Mouse (Mus musculus): ENCODE data around the gene Ptprd. TPM values are rescaled to one million over a fixed set of nuclear protein-coding genes. Genes with fewer than 3 reads are reported as not detected.

Ptprd gene
- polyA plus RNA-seq, 3 experiments from 2014 or later: 0.05 TPM; not detected in 2

GRCm38 (mm10) chr4:77238144-77238543 is 973.6 kb downstream of the Ptprd start:
- no peak for ATAC-seq

- ATAC-seq: no peak
These were observed 978.5 kb downstream of the Ptprd start for GRCm38 (mm10) chr4:77233243-77233642.

- ATAC-seq: no peak
These were observed 1042.9 kb downstream of the Ptprd start for GRCm38 (mm10) chr4:77168866-77169265.

- no peak for ATAC-seq
These were observed 1054.2 kb downstream of the Ptprd start for GRCm38 (mm10) chr4:77157601-77158000.

GRCm38 (mm10) chr4:77155561-77155960 is 1056.2 kb downstream of the Ptprd start:
- no peak for ATAC-seq

- ATAC-seq: no peak
These were observed 1056.7 kb downstream of the Ptprd start for GRCm38 (mm10) chr4:77155037-77155436.

- ATAC-seq: no peak
These were observed 1086.9 kb downstream of the Ptprd start for GRCm38 (mm10) chr4:77124852-77125251.

GRCm38 (mm10) chr4:77110894-77111293 is 1100.9 kb downstream of the Ptprd start:
- ATAC-seq: no peak

GRCm38 (mm10) chr4:77107291-77107690 is 1104.5 kb downstream of the Ptprd start:
- ATAC-seq: no peak

GRCm38 (mm10) chr4:77083165-77083564 is 1128.6 kb downstream of the Ptprd start:
- no peak for ATAC-seq

- ATAC-seq: no peak
These were observed 1134.2 kb downstream of the Ptprd start for GRCm38 (mm10) chr4:77077607-77078006.

GRCm38 (mm10) chr4:77050536-77051207 is 1161.1 kb downstream of the Ptprd start:
- ATAC-seq: no peak

GRCm38 (mm10) chr4:77004483-77004882 is 1207.3 kb downstream of the Ptprd start:
- ATAC-seq: no peak

GRCm38 (mm10) chr4:76996172-76996571 is 1215.6 kb downstream of the Ptprd start:
- ATAC-seq: no peak

- no peak for ATAC-seq
These were observed 1221.8 kb downstream of the Ptprd start for GRCm38 (mm10) chr4:76989961-76990360.

- ATAC-seq: no peak
These were observed 1234.5 kb downstream of the Ptprd start for GRCm38 (mm10) chr4:76977056-76977809.

- ATAC-seq: no peak
These were observed 1263.5 kb downstream of the Ptprd start for GRCm38 (mm10) chr4:76948251-76948650.

- no peak for ATAC-seq
These were observed 1270.1 kb downstream of the Ptprd start for GRCm38 (mm10) chr4:76941382-76942360.

GRCm38 (mm10) chr4:76931559-76931958 is 1280.2 kb downstream of the Ptprd start:
- ATAC-seq: no peak

GRCm38 (mm10) chr4:76913532-76914150 is 1298.1 kb downstream of the Ptprd start:
- ATAC-seq: no peak

- no peak for ATAC-seq
These were observed 1310.1 kb downstream of the Ptprd start for GRCm38 (mm10) chr4:76901692-76902091.

- no peak for ATAC-seq
These were observed 1322.1 kb downstream of the Ptprd start for GRCm38 (mm10) chr4:76889669-76890068.
